Mouse (Mus musculus): ENCODE data around the gene Atf6.

GRCm38 (mm10) chr1:170912891-170913615 is 45.5 kb upstream of the Atf6 start, which contains the start of gene Fcrlb:
- TF ChIP-seq UBTF (IDR thresholded peaks at IDR 0.05; ENCODE audit: borderline replicate concordance, insufficient read depth, low read depth, low read length) (no peak), HCFC1 (IDR thresholded peaks at IDR 0.05; ENCODE audit: low read depth, low read length) (no peak), NRF1 (IDR thresholded peaks at IDR 0.05; ENCODE audit: insufficient read depth, low read depth, low read length, poor library complexity, severe bottlenecking) (no peak), POLR2A (IDR thresholded peaks at IDR 0.05; ENCODE audit: control insufficient read depth in 1 of 2, insufficient read depth in 1 of 2, low read depth in 1 of 2, low read length in 2 of 2, poor library complexity in 1 of 2) (no peak), EP300 (IDR thresholded peaks at IDR 0.05; ENCODE audit: low read depth in 1 of 2, low read length in 2 of 2) (no peak), ZC3H11A (IDR thresholded peaks at IDR 0.05; ENCODE audit: low read depth, low read length) (no peak), ZMIZ1 (IDR thresholded peaks at IDR 0.05; ENCODE audit: low read depth, low read length) (no peak), CTCF (IDR thresholded peaks at IDR 0.05 in 2 of 3, conservative IDR thresholded peaks at IDR 0.05 in 1 of 3; ENCODE audit: control insufficient read depth in 1 of 3, insufficient read depth in 1 of 3, low read depth in 2 of 3, low read length in 3 of 3, poor library complexity in 1 of 3, severe bottlenecking in 1 of 3) (no peak), ZKSCAN1 (IDR thresholded peaks at IDR 0.05; ENCODE audit: low read depth, low read length) (no peak), KAT2A (conservative IDR thresholded peaks at IDR 0.05; ENCODE audit: low read depth, low read length) (no peak), SMC3 (IDR thresholded peaks at IDR 0.05; ENCODE audit: low read depth, low read length) (no peak), RAD21 (IDR thresholded peaks at IDR 0.05; ENCODE audit: low read depth, low read length) (no peak), RCOR1 (IDR thresholded peaks at IDR 0.05; ENCODE audit: low read depth, low read length) (no peak)

All from MEL (cell line).